Mouse (Mus musculus) cerebellum, postnatal 14 days (tissue): ENCODE measurements around the gene Tut1.
"Not testable (repeated sequence)": the region's sequence is repeated elsewhere in the genome, so short reads cannot be mapped to it uniquely, and the experiment has no call there.

Source experiments
- DNase-seq, 2 experiments: peaks; one replicate each; pipeline ENCODE4 v3.0.0; 2021; ENCODE audit warnings: mixed read lengths in 2 of 2

Tut1 gene

DNA sequence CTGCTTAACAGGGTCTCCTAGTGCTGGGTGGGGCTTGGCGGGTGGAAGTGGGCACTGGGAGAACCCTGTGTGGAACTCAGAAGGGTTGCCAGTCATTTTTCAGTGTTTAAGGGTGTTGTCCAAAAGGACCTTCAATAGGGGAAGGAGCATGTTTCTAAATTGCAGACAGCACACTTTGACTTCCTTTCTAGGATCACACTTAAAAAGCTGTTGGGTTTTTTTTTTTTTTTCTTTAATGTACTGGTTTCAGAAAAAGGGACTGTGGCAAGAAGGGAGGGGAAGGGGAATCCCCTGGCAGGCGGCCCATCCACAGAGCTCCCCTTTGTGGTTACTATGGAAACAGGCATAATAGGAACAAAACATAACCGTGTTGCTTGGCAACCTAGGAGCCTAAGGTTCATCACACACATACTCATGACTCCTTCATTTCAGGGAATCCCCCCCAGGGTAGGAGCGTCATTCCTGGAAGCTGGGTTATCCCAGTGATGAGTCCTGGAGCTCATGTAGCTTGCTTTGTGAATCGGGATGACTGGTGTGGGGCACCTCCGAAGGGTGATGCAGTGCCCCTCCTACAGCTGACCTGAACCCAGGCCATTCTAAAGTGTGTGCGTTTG, 30.7 kb downstream of the Tut1 start:
- peak in 1 of 2 experiments; percentile 51 for DNase-seq

DNA sequence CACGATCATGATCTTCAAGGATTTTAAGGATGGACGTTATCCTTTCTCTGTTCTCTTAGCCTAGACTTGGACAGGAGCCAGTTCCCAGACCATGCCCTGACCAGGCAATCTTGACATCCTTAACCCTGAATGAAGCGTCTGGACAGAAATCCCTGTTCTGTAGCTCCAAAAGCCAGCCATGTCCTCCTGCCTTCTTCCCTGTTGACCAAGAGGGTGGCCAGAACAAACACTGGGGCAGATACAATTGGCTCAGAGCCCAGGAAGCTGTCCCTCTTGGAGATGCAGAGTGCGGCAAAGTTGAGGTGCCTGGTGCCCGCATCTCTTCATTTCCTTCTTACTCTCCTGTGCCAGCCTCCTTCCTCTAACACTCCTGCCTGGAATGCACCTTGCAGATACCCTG, 32.2 kb downstream of the Tut1 start:
- DNase-seq, result no peak

DNA sequence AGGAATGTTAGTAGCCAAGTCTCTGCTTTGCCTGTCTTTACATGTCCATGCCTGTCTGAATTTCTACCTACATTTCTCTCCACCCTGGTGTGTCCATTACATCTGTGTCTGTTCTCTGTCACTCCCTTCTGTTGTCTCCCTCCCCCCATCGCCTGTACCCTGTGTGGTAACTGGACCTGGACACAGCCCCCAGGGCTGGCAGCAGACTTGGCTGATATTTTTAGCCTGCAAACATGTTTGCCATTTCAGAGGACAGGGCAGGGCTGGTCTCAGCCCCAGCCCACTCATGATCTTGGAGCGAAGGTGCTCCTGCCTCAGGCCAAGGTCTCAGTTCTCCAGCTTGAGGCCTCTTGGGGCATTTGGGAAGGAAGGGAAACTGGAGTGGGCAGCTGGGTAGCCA, 34.2 kb downstream of the Tut1 start:
- peak in 1 of 2 experiments; percentile 34 for DNase-seq

DNA sequence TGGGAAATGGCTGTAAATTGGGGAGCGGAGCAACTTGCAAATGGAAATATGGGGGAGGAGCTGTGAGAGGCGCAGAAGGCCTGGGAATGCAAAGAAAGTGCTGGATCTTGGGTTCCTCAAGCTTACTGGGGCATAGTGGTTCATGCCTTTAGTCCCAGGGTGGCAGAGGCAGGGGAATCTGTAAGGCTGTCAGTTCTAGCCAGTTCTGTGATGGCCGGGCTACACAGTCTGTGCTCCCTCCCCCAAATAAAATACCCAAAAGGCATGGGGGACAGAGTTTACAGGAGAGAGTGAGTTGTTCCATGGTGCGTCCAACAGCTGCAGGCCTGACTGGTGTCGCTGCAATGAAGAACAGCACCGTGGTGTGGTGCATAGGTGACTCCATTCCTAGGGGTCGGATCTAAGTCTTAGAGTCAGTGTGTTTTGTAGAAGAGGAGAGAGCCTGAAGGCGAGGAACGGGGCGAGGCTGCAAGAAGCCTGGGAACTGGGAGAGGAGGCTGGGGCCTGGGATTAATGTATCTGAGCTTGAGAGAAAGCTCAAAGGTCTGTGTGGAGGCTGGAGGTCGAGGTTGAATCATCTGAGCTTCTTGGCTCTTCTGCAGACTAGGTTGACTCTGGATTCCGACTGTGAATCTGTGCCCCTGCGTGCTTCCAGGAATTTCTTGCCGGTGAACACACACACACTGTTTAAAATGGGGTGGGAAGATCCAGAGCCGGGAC, 34.9 kb downstream of the Tut1 start:
- no peak for DNase-seq

DNA sequence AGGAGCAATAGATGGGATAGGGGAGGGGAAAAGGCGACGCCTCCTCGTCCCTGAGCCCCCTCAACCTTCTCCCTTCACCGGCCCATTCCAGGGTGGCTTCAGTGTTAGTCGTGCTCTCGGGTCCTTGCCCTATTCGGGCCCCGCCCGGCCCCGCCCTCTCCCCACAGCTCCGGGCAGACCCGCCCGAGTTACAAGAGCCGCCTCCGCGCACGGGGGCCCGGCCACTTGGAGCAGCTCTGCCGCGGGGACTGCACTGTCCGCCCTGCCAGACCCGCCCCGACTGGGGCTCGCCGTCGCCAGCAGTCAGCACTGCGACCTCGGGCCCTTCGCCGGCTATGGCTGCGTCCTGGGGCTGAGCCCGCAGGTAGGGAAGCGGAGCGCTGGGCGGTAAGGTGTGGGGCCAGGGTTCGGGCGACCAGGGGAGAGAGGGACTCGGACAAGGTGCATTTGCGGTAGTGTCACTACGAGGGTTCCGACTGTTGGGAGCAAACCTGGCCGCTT, 35.5 kb downstream of the Tut1 start, which contains the start of gene Ahnak:
Gene Ahnak (plus strand): TSS at position 219 of the 501 bp plus-strand sequence.
- DNase-seq, result peak; percentile 34 to 42

DNA sequence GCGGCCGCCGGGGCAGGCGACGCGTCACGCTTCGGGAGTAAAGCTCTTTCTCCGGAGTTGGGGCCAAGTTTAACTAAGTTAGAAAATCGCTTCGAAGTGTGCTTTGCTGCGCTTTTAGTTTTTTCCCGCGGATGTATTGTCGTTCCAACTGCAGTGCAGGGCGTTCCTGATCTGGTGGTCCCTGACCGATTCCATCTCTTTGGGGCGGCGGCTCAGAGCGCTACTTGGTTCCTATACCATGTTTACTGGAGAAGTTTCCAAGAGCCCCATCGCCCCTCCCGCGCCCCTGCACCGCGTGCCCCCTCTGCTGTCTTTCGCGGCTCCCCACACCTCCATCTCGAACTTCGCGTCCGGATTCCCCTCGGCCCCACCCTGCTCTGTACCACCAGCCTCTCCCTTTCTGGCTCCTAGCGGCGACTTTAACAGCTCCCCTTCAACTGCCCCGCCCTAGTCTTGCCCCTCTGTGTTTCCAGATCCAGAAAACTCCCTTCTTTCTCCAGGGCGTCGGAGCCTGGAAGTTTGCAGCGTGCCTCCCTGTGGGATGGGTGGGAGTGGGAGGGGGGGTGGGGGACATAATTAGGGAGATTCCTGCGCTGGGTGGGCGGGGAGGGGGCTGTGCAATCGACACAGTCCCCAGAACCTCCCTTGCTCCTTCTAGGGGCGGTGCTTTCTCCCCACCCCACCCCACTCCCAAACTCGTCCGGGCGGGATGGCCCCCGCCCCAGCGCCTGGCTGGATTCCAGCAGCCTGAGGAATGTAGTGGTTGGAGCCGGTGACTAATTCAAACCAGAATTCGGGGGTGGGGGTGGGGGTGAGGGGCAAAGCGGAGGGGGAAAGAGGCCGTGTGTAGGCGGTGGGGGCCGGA, 36.2 kb downstream of the Tut1 start:
- peak in 1 of 2 experiments; percentile 48 for DNase-seq

DNA sequence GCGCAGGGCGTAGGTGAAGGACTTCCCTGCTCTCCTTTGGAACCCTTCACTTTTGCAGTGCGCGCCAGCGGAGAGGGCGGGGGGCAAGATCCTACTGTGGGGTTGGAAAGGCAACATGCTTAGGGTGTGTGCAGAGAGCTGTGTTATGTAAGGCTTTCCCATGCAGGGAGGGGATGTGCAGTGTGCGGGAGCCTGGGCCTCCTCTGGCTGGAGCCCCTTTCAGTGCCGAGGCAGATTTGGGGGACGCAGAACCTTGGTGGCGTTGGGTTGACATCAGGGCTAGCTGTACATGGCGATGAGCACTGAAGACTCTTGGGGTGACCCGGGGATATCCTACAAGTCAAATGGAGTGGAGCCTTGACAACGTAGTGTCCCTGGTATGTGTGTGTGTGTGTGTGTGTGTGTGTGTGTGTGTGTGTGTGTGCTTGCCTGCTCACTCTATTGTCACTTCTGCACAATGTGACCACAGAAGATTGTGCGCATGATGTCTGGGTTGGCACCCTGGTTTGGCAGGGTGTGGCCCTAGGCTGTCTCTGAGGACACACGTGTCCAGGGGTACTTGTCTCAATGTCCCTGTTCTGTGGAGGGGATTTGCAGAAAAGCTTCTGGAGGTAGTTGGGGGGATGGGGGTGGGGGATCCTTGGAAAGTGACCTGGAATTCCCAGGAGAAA, 36.9 kb downstream of the Tut1 start:
- no peak for DNase-seq

DNA sequence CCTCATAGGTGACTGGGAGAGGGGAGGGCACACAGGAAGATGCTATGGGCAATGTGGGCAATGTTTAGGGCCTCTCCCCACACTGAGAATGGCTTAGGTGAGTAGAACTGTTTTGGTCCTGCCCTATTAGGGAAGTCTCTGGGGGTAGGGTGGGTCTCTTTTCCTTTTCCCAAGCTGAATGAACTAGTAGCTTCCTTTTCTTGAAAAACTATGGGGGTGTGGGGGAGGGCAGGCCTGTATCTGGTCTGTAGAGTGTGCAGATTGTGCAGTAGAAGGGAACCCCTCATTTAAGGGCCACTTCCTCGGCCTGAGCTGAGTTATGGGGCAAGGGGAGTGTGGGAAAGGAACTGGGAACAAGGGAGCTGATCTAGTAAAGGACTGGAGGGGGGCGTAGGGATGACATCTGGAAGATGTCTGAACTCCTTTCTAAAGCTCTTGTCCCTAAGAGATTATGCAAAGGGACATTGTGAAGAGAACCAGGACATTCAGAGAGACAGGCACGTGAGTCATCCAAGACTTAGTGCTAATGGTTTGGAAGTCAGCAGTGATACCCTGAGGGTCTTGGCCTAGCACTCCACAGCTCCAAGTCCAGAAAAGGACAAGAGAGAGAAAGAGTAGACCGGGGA, 37.7 kb downstream of the Tut1 start:
- no peak for DNase-seq

DNA sequence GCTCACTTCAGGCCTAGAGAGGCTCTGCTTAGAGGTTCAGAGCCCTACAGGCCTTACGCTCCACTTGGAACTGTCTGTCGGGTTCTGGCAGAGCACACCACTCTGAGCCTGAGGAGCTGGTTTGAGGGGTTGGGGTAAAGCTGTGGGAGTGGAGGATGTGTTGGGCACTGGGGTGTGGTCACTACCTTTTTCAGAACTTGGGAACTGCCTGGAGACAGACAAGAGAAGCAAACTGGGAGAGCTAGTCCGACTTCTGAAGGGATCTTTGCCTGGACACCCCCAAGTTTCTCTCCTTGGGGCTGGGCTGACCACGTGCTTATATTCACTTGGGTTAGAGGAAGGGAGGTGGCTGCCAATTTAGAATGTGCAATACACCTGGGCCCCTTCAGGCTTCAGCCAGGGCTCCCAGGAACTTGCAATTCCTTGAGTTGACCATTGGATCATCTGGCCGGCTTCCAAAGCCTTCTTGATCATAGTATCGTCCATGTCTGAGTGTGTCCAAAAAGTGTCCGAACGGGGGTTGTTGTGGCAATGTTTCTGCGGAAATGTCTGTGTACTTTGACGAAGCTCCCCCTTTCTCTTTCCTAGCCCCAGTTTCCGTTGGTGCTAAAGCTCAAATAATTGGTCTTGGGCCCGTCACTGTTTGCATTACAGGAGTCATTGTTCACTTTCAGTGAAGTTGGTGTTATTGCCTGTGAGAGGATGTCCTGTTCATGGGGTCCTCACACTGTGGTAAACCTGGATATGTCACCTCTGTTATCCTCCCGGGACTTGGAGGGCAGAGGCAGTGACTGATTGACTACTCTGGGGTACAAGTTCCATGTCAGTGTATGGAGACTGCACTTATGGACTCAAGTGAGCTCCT, 38.5 kb downstream of the Tut1 start:
- peak in 1 of 2 experiments; percentile 52 for DNase-seq

DNA sequence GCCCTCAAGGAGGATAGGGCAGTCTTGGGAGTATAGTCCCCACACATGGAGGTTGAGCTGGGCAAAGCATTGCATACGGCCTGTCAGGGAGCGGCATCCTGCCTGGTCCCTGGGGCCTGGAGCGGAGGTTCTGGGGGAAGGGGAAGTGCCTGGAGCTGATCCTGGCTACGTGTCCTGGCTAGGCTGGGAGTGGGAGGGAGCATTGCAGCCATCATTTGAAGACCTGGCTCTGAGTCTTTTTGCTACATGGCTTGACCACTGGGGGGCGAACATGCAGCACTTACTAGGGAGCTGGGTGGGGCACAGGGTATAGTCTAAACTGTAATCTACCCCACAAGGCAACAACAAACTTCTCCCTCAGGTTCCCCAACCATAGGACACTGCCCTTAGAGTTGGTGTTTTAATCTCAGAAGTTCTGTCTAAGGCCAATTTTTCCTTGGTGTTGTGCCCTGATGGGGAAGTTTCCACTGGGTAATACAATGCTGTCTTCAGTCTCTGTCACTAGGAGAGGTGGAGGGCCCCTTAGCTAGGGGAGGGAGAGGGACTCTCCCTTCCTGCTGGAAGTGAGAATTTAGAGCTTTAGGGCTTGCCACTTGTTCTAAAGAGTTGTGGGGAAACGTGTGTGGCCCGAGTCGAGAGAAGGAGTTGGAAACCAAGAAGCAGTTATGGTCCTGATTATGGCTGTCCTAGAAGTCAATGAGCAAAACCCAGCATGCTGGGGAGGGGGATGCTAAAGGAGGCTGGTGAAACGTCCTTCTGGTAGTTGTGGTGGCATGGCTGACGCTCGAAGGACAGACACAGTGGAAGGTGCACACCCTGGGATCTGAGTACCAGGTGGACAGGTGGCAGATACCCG, 39.4 kb downstream of the Tut1 start:
- DNase-seq, result peak; percentile 82 to 90

DNA sequence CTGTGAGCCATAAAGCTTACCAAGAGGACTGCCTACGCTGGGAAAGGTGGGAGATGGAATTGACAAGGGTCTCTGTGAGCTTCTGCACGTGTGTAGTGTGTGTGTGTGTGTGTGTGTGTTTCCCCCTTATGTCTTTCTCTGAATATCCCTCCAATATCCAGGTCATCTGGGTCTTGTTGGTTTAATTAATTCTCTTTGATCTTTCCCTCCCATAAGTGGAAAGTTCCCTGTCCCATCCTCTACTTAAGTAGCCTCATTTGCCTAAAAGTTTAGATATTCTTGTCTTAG, 39.9 kb downstream of the Tut1 start:
- DNase-seq, result no peak

DNA sequence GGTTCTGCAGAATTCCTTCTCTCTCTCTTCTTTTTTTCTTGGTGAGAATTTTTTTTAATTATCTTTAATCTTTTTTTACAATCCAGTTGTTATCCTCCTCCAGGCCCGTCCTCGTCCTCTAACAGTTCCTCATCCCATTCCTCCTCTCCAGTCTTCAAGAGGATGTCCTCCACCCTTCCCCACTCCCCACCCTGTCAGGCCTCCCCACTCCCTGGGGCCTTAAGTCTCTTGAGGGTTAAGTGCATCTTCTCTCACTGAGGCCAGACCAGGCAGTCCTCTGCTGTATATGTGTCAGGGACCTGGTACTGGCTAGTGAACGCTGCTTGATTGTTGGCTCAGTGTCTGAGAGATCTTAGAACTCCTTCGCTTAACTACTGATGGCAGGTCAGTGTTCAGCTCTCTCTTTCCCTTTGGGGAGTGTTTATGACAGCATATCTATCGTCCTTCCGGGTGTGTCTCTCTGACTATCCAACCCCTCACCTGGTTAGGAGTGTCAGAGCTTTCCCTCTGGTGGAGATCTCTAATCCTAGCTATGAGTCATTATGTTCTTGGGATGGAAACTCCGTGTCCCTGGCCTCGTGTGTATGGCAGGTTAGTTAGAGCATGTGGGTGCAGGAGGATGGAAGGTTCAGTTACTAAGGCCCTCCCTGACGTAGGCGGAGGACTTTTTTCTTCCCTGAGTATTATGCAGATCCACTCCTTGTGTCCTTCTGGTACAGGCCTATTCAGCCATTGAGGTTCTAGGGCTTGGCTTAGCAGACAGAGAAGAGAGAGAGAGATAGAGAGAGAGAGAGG, 41.4 kb downstream of the Tut1 start:
- DNase-seq, result no peak

DNA sequence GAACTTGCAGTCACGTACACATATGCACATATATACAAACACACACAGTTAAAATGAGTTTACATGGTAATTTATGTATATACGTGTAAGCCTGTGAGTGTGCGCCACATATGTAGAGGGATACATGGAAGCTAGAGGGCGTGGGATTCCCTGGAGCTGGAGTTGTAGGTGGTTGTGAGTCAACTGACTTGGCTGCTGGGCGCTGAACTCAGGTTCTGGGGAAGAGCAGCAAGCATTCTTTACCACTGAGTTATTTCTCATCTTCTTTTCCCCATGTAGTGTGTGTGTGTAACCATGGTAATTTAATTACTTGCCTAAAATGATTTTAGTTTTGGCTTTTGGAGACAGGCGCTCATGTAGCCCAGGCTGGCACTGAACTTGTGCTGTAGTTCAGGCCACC, 43.0 kb downstream of the Tut1 start:
- no peak for DNase-seq

DNA sequence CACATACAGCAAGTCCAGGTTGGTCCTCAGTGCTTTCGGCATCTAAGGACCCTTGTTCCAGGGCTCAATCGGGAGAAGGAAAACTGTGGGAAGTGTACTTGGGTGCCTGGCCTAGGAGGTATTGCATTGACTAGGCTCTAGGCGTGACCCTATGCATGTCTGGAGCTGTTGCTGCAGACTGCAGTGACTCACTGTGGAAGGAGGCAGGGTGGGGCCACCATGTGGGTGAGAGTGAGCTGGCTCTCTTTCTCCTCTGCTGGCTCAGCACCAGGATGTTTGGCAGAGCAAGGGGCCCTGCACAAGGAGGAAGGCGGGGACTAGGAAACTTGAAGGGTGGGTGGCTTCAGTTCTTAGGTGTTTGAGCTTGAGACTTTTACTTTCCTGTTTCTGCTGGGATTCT, 43.9 kb downstream of the Tut1 start:
- DNase-seq, result peak in 1 of 2 experiments; percentile 48

DNA sequence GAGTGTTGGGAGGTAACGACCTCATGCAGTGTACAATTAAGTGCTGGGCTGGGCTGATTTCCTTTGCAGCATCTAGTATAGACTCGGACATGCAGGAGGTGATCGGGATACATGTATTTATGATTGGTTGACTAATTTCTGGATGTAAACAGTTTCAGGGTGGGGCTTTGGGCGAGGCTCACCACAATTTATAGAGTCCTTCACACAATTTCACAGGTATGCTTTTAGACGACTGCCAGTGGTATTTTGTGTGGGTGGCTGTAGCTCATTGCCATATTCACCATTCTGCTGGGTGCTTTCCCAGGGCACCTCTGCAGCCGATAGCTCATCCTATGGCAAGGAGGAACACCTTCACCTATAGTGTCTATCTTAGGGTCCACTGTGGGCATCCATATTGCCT, 44.9 kb downstream of the Tut1 start:
- DNase-seq, result no peak

DNA sequence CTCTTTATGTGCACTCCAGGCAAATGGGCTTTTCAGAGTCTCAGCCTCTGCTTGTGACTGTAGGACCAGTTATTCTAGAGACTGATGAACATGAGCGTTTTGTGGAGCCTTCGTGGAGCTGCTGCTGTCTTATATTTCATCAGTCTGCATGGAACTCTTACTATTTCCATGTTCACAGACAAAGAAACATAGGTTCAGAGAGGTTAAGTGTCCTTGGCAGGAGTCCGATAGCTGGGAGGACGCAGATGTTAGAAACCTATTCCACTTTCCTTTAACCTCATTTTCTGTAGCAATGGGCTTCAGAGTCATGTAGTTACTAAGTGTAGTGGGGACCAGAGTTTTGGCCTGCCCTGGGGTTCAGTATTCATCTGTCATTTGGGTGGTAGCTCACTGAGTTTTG, 45.6 kb downstream of the Tut1 start:
- DNase-seq, result no peak

DNA sequence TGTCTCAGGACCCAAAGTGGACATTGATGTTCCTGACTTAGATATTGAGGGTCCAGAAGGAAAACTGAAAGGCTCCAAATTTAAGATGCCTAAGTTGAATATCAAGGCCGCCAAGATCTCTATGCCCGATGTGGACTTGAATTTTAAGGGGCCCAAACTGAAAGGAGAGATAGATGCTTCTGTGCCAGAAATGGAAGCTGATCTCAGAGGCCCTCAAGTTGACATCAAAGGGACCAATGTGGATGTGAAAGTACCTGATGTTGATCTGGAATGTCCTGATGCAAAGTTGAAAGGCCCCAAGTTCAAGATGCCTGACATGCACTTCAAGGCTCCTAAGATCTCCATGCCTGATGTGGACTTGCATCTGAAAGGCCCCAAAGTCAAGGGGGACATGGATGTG, 53.3 kb downstream of the Tut1 start:
- DNase-seq, result not testable (repeated sequence)
